Mouse (Mus musculus) urinary bladder, adult 18-20 months (tissue): ENCODE measurements around the gene Ociad2.

Experiments
- DNase-seq, 2 experiments: peaks; one replicate each; pipeline ENCODE4 v3.0.0; 2022; ENCODE audit warnings: low spot score in 2 of 2, mixed read lengths in 2 of 2

Gene Ociad2

GRCm38 (mm10) chr5:73304507-73304906 is 36.3 kb downstream of the Ociad2 start:
- no peak for DNase-seq

DNA sequence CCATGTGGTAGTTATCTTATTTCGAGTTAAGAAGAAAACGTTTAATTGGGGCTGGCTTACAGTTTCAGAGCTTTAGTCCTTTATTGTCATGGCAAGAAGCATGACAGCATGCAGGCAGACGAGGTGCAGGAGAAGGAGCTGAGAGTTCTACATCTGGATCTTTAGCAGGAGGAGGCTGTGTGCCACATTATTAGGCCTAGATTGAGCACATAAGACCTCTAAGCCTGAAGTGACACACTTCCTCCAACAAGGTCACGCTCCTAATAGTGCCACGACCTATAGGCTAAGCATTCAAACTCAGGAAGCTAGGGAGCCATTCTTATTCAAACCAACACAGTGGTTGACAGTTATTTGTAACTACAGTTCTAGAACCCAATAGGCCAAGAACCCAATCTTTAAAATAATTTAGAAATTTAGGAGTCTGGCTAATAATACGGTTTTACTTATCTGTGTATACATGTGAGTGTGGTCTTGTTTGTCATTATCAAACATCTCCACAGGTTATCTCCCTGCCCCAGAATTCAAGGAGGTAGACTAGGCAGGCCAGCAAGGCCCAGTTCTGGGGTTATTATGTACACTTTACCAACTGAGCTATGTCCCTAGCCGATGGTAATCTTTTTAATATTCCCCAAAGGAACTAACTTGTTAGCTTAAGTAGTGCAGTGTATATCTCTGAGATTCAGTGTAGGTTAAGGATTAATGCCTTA is 39.1 kb downstream of the Ociad2 start:
- no peak for DNase-seq

DNA sequence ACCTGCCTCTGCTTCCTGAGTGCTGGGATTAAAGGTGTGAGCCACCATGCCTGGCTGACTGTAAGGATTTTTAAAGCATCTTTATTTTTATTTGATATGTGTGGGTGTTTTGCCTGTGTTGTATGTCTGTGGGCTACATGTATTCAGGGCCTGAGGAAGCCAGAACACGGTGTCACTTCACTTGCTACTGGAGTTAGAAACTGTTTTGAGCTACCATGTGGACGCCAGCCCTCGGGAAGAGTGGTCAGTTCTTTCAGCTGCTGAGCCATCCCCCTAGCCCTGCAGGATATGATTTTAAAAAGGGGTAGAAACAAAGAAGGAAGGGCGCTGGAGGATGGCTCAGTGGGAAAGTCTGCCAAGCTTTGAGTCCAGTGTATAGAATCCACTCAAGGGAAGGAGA is 44.9 kb downstream of the Ociad2 start:
- no peak for DNase-seq

DNA sequence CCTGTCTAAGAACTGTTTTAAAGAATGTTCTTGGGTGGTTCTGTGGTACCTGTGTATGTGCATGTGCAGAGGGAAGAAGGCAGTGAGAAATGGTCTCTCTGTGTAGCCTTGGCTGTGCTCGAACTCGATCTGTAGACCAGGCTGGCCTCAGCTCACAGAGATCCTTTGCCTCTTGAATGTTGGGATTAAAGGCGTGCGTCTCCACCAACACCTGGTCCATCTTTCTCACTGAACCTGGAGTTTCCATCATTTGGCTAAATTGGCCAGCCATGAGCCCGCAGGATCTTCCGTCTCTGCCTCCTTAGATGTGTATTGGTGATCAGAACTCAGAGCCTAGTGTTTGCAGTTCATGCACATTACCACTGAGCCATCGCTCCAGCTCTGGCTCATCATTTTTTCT is 45.8 kb downstream of the Ociad2 start:
- DNase-seq: no peak

GRCm38 (mm10) chr5:73293458-73293827 is 47.4 kb downstream of the Ociad2 start:
- no peak for DNase-seq

DNA sequence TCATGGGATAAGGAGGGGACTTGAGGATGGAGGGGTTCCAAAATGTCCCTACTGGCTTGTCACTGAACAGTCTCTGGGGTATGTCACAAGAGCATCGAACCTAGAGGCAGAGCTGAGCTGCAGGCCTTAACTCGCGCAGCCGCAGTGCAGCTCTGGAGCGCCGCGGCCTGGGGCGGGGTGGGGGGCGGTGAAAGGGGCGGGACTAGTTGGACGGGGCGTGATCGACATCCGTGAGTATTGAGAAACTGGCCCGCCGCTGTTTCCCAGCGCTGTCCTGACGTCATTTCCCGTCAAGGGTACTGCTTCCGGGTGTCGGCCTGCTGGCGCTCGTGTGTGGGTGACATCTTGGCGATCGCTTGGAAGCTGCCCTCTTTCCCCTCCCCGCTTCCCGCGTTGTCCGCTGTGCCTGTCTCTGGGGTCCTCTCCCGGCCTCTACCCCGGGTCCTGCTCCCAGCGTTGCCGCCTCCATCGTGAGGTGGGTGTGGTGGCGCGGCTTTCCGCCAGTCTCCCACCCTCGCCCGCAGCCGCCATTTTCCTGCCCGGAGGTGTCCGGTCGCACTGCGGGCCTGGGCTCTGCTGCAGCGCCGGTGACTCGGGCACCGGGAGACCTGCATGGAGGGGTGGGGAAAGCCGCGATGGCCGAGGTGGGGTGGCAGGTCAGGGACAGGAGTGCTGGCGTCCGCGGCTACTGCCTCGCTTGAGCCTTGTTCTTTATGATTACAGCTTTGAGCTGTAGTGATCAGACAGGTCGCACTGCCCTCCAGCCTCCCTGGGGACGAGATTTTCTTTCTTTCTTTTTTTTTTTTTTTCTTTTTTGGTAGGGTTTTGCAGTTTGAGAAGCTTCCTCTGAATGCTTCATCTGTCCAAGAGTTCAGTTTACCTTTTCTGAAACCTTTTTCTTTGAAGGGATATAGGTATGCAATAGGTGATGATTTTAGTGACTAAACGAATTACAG is 48.0 kb downstream of the Ociad2 start, which contains the start of gene Ociad1:
Ociad1 (plus strand) TSS at position 283 of the 956 bp plus-strand sequence.
- DNase-seq: peak; percentile 86 to 92

GRCm38 (mm10) chr5:73289900-73290299 is 50.9 kb downstream of the Ociad2 start:
- DNase-seq: no peak

DNA sequence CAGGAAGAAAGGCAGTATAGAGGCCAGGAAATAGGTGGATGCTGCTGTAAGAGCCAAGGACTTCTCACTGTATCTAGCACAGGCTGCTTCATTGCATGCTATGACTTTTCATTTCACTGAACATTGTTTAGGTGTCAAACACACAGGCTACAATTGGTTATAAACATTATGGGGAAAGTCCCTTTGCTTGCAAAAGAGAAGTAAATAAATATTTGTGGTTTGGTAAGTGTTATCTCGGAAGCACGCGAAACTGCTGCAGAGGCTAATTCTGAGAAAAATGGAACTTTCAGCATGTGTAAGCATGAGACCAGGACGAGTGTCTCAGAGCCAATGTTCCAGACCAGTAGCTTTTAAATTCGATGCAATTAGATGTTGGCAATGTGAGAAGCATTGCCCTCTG is 54.2 kb downstream of the Ociad2 start:
- DNase-seq: no peak

DNA sequence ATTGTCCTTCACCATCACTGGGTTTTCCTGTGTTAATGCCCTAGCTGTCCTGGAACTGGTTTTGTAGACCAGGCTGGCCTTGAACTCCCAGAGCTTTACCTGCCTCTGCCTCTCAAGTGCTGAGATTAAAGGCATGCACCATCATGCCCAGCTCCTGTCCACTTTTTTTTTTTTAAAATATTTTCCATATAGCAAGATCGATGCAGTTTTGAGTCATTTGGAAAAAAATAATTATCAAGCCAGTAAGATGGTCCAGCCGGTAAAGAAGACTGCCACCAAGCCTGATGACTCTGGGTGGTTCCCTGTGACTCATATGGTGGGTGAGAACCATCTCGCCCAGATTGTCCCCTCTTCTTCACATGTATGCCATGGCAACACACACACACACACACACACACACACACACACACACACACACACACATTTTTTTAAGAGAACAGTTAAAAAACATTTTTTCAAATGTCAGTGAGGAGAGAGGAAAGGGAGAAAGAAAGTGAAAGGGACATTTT is 55.3 kb downstream of the Ociad2 start:
- DNase-seq: no peak

DNA sequence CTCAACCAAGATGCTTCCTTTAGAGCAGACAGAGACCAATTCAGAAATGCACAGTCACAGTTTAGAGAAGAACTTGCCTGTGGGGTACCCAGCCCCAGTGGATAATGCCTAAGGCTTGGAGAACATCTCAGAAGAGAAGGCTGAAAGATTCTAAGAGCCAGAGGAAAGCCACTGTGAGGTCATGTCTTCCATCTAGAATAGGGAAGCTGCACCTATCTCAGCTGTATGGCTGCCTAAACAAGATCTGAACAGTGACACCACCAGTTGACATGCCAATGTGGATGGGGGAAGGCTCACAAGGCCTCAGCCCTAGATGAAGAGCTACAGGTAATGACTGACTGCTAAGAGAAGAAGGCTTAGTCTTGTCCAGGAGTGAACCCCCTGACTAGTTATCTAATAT is 56.8 kb downstream of the Ociad2 start:
- no peak for DNase-seq

DNA sequence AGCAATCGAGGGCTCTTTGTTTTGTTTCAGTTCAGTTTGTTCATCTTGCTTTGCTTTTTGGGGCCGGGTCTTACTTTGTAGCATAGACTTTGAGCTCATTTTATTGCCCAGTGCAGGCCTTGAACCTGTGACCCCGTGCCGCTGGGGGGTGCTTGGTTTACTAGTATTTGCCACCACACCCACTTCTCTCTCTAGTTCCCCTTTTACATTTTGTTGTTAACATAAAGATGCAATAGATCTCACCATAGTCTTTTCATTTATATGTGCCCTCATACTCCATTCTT is 60.3 kb downstream of the Ociad2 start:
- no peak for DNase-seq

DNA sequence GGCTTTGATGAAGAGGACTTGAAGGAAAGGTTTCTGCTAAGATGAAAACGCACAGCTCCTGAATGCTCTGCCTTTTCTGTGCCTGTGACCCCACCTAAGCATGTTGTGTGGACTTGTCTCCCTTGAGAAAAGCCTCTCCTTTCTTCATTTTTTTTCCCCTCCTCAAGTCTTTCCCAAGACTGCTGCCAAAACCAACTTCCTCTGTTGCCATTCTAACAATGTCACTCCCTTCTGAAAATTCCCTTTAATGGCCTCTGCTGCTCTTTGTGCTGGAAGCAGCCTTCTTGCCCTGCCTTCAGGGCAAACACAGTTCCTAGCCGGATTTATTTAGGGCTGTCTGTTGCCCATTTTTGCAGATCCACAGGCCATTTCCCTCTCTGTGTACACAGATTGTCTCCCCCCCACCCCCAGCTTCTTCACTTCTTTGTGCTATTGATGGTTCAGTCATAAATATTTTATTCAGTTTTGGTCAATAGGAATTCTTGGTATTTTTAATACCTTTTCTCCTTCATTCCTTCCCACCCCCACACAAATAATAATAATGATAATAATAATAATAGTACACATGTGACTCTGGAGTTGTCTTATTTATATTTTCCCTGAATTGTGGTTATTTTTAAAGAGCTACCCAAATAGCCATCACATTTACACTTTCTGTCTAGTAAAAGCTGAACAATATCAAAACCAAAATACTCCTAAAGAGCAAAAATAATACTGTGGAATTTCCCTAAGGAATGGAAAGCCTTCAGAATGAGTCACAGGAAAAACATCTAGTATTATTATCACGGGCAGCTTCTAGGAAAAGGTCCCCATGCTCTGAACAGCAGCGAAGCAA is 60.9 kb downstream of the Ociad2 start:
- no peak for DNase-seq

DNA sequence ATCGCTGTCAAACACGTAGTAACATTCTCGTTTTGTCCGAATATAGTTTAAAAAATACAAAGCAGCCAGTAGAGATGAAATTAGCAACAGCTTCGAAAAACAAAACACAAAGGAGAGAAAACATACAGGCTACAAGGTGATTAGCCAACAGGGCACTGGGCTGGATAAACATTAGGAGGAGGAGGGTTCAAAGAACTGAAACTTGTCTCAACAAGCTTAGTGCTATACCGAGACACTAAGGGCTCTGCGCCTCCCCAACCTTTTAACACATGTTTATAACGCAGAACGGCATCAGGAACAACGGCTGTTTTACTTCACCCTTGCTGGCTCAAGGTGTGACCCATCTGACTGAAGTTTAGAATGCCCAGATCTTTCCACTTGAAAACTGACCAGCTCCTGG is 61.6 kb downstream of the Ociad2 start:
- DNase-seq: peak in 1 of 2 experiments; percentile 35

DNA sequence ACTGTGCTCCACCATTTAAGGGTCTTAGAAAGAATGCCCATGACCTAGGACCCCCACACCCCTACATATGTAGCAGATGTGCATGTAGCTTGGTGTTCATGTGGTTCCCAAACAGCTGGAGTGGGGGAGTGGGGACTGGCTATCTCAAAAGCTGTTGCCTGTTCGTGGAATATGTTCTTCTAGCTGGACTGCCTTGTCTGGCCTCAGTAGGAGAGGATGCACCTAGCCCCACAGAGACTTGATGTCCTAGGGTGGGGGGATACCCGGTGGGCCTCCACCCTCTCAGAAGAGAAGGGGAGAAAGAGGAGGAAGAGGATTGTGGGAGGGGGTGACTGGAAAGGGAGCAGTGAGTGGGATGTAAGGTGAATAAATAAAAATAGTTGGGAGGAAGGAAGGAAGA is 65.9 kb downstream of the Ociad2 start:
- DNase-seq: no peak

DNA sequence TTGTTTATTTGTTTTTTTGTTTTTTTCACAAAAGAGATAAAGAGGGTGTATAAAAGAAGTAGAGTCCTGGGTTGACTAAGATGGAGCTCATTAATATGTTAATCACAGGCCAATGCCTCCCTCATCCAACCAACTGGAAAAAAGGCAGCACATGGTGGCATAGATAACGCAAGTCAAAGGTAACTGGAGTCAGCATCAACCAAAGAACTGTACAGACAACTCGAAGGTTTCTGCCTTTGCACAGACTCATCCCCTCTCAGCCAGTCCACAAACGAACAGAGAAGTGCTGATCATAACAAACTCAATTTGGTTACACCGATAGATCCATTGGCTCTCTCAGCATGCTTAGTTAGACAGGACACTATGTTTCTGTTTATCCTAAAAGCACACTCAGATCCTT is 67.7 kb downstream of the Ociad2 start:
- DNase-seq: no peak
